Mouse (Mus musculus) cerebellum, adult 9-10 months (tissue): ENCODE measurements around the gene Kdelr1.
"Not testable (repeated sequence)": the region's sequence is repeated elsewhere in the genome, so short reads cannot be mapped to it uniquely, and the experiment has no call there.

ENCODE experiments used
- DNase-seq: peaks from one replicate; pipeline ENCODE4 v3.0.0; 2022

The Kdelr1 gene

DNA sequence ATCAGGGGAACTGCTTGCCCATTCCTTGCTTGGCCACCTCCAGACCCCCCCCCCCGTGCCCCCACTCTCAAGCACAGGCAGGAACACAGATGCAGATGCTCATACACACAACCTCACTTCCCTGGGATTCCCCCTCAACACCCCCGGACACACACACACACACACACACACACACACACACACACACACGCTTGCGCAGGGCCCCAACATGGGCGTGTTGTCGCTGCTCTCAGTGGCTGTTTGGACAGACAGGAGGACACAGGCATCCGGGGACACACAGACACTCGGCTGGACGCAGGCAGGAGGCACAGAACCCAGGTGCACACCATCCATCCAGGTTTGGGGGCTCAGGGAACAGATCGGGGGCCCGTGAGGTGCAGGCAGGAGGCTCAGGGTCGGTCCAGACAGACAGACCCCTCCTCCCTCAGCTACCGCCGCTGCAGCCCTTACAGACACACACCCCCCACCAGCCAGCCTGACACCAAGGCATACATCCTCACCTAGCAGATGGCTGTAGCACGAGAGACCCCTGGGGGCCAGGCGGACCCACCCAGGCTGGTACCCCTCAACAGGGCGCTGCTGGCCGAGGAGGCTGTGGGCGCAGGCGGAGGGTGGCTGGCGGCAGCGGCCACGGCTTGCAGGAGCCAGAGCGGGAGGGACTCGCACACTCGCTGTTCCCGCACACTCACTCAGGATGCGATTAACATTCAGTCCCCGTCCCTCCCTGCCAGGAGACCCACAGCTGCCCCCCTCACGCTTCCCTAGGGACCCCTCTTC, 2.1 kb upstream of the Kdelr1 start:
- no peak for DNase-seq

DNA sequence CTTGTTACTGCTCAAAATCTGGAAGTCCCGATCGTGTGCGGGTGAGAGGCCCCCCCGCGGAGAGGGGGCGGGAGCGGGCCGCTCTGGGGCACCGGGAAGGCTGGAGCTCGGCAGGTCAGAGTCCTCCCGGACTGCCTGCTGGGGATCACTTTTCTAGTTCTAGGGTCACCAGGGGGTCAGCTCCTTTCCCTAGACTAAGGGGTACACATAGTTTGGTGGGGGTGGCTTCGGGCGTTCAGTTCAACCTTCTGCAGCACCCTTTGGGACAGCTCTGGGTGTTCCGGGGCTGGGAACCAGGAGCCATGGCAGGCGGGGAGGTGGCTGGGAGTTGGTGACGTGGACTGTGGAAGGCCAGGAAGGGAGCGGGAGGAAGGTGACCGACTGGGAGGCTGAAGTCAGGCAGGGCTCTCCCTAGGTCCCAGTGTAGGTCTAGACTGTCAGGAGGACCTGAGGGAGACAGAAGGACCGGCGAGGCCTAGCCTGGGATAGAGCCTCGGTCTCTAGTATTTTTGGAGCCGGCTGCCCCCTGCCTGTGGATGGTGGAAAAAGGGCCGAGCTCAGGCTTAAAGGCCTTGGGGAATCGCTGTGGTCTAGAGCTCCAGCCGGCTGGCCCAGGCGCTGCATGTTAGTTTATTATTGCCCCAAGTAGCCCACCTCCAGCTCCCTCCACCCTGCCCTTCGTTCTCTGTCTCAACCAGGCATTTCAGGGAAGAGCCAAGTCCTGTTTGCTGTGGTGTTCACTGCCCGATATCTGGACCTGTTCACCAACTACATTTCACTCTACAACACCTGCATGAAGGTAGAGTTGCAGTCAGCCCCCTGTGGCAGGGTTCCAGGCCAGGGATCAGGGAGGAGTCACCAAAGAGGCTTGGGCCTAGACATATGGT, 732 bp downstream of the Kdelr1 start:
- peak; percentile 65 for DNase-seq

GRCm38 (mm10) chr7:45876895-45877294, 4.3 kb downstream of the Kdelr1 start:
- no peak for DNase-seq

- DNase-seq, result not testable (repeated sequence)
Measured at GRCm38 (mm10) chr7:45878278-45878677, 5.7 kb downstream of the Kdelr1 start, which contains the start of gene Grin2d. Gene Grin2d (minus strand): TSS chr7:45878378.

DNA sequence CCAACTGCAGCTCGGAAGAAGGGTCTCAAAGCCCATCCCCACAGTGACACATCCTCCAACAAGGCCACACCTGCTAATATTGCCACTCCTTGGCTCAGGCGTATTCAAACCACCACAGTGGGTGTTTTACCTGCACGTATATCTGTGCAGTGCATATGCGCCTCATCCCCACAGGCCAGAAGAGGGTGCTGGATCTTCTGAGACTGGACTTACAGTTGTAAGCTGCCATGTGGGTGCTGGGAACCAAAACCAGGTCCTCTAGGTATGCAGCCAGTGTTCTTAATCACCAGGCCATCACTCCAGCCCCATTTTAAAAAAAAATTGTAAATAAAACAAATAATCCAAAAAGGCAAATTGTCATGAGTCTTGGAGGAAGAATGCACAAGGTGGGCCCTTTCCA, 8.0 kb downstream of the Kdelr1 start:
- no peak for DNase-seq

- no peak for DNase-seq
Measured at GRCm38 (mm10) chr7:45881011-45881410, 8.4 kb downstream of the Kdelr1 start.

- no peak for DNase-seq
Measured at GRCm38 (mm10) chr7:45887246-45887645, 14.7 kb downstream of the Kdelr1 start.

- DNase-seq, result no peak
Measured at GRCm38 (mm10) chr7:45892651-45893050, 20.1 kb downstream of the Kdelr1 start.

GRCm38 (mm10) chr7:45895931-45896516, 23.5 kb downstream of the Kdelr1 start:
- DNase-seq, result no peak

DNA sequence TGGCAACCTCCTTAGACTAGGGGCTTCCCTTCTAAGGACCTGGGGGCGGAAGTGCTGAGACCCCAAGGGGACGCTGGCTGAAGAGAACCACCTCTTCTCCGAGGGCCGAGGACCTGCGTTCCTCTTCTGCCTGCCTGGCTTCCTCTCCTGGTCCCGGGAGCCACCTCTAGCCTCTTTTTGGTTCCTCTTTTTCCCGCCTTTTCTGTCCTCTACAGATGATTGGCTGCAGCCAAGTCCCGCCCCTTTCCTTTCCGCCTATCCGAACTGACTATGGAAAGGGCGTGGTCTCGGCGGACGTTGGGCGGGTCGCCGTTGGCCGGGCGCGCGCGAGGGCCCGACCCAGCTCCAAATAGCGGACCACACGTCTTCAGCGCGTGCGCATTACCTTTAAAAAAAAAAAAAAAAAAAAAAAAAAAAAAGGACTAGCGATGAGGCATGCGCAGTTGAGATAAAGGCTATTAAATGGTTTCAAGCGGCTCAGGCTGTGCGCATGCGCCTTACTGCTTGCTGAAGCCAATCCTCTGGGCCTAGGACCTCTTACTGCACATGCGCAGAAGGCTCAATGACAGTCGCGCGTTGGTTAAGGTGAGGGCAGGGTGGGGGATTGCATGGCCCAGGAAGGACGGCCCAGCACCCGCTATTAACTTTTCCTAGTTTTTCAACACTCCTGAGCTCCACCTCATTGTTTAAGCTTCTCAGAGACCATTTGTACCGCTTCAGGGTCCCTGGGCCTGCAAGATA, 24.1 kb downstream of the Kdelr1 start, which contains the start of the genes Syngr4 and Tmem143:
Gene Syngr4, minus strand, starts transcription at position 198 of the 741 bp plus-strand sequence.
Gene Tmem143, plus strand, starts transcription at position 425 of the 741 bp plus-strand sequence.
- peak; percentile 98 for DNase-seq

DNA sequence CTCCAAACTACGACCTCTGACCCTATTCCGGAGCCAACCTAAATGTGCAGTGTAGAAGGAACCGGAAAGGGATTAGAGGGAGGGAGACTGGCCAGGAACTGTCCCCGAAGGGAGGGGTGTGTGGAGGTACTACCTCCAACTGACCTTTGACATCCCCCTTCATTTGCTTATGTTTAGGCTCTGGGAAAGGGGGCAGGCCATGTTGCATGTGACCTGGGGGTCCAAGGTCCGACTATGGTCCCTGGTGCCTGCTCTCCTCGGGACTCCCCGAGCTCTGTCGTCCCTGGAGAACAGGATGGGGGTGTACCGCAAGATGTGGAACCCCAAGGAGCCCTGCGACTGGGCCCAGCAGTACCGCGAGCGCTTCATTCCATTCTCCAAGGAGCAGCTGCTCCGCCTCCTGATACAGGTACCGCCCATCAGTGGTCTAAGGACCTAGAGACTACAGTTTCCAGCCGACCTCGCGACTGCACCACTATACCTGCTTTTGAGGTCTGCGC, 24.7 kb downstream of the Kdelr1 start:
- DNase-seq, result no peak

- DNase-seq, result peak; percentile 70
Measured at GRCm38 (mm10) chr7:45898125-45898524, 25.6 kb downstream of the Kdelr1 start.

GRCm38 (mm10) chr7:45901562-45901961, 29.0 kb downstream of the Kdelr1 start:
- no peak for DNase-seq

GRCm38 (mm10) chr7:45902481-45903002, 30.0 kb downstream of the Kdelr1 start:
- DNase-seq, result no peak

DNA sequence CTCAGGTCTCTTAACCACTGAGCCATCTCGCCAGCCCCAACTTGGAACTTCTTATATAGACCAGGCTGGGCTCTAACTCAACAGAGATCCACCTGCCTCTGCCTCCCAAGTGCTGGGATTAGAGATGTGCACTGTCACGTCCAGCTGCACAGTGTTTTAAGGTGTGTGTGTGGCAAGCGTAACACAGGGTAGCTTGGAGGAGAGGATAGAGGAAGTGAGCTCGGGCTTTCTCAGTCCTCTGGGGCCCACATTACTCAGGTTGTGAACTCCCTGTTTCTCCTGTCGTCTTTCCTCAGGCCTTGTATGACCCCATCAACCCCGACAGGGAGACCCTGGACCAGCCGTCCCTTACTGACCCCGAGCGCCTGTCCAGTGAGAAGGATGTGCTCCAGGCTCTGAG, 34.0 kb downstream of the Kdelr1 start:
- no peak for DNase-seq

- no peak for DNase-seq
Measured at GRCm38 (mm10) chr7:45908384-45908783, 35.8 kb downstream of the Kdelr1 start.

GRCm38 (mm10) chr7:45909145-45909544, 36.6 kb downstream of the Kdelr1 start:
- no peak for DNase-seq

GRCm38 (mm10) chr7:45914067-45914466, 41.5 kb downstream of the Kdelr1 start:
- no peak for DNase-seq

DNA sequence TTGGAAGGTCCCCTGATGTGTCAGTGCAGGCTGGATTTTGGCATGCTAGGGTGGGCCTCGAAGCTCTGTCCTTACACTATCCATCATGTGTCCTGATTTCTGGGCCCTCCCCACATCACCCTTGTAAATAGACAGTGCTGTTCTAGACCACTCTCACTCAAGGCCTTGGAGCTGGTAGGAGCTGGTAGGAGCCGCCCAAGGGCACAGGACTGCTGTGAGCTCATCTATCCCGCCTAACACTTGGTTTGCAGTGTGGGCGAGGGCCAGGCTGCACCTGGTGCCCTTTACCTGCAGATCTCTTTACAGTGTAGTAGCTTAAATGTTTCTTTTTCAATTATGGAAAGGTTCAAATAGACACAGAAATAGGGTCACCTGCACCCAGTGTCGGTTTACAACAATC, 42.4 kb downstream of the Kdelr1 start:
- no peak for DNase-seq

DNA sequence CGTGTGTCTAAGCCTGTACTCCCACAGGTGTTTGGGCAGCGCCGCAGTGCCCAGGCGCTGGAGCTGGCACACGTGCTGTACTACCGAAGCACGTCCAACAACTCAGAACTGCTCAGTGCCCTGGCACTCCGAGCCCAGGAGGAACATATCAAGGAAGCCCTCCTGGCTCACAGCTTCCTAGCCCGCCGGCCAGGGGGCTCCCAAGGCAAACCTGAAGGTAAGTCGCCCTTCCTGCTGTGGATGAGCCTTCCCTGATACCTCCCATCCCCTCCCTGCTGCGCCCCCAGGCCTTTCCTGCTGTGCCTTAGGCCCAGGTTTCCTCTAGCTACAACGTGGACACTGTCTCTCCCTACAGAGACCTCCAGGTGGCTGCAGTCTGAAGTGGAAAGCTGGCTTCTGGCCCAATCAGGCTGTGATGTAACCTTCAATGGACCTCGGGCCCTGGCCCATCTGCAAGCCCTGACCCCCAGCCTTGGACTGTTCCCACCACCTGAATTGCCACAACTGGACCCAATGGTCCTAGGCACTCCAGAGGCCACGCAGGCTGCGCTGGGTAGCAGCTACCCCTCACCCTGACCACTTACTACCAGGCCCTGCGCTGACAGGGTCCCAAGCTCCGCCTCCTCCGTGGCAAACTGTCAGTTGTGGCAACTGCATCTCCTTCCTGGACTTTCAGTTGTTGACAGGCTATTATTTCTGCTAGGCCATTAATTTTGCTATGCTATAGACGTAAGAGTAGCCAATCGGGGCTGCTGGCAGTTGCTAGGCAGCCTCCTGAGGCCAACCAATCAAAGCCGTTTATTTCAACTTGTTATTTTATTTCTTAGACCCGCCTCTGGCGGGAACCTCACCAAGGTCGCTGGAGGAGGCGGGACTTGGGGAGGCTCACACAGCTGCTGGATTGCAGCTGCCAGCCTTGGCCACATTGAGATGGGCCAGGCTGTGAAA, 43.8 kb downstream of the Kdelr1 start:
- no peak for DNase-seq
